31 mouse cellular contexts compared by ENCODE assay signal in the genomic region with DNA sequence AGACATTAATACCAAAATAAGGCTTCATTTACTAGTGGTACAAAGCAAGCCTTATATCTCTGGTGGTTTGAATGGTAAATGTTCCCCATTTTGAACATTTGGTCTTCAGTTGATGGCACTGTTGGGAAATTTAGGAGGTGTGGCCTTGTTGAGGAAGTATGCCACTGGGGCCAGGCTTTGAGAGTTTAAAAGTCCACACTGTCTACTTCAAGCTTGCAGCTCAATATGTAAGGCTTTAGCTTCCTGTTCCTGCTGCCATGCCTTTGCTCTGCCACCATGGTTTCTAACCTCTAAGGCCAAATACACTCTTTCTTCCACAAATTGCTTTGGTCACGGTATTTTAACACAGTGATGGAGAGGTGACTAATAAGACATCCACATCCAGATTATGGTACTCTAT.
A peak's percentile ranks its signal among the peaks of the same experiment; 100 is the strongest.
DNase-seq lines count a peak whose midpoint lies in the region; ATAC-seq and TF ChIP-seq lines count a peak whose summit lies in the region.
"Had no signal": no experiment of that assay in that cellular context is flagged by ENCODE, and none has a peak within 500 bp of the region (broad histone marks: within the 10 kb centered on the region; RNA-seq: fewer than 3 reads in every experiment).

No protein-coding gene starts in this region.

- no peak overlapping the region for H3K27ac ChIP-seq in liver, postnatal 0 days (ENCODE audit: low read depth)
- no peak overlapping the region for H3K27ac ChIP-seq in liver, embryonic 12.5 days
- H3K27ac ChIP-seq: embryonic facial prominence, embryonic 10.5 days; embryonic facial prominence, embryonic 15.5 days; forebrain, embryonic 13.5 days; heart, embryonic 10.5 days; heart, embryonic 15.5 days; hindbrain, embryonic 12.5 days; limb, embryonic 12.5 days; liver, embryonic 13.5 days; midbrain, embryonic 12.5 days; neural tube, embryonic 15.5 days had no signal

- no peak overlapping the region for H3K9ac ChIP-seq in liver, postnatal 0 days (replicated peaks)
- H3K9ac ChIP-seq in liver, embryonic 12.5 days, result no peak overlapping the region
- H3K9ac ChIP-seq: embryonic facial prominence, embryonic 15.5 days; forebrain, embryonic 13.5 days; heart, embryonic 15.5 days; hindbrain, embryonic 12.5 days; limb, embryonic 12.5 days; liver, embryonic 13.5 days; lung, embryonic 14.5 days; midbrain, embryonic 12.5 days; neural tube, embryonic 15.5 days had no signal

- DNase-seq in liver, postnatal 0 days, result peak; percentile 15
- peak; percentile 72 for DNase-seq in 416B (ENCODE audit: low read depth)
- no peak for DNase-seq in gastrocnemius, postnatal 10 days
- no peak for DNase-seq in embryo, embryonic 10 days (ENCODE audit: low spot score)
- no peak for DNase-seq in kidney, adult 9 months
- DNase-seq: adrenal gland, postnatal 25 days; cerebellum, adult 18-20 months; cerebellum, postnatal 10 days; gastrocnemius, postnatal 14 days; heart, adult 11 months; heart, postnatal 36 days; kidney, adult 8-10 months; kidney, postnatal 14 days; layer of hippocampus, adult 9-11 months; liver, embryonic 13.5 days; lung, embryonic 14.5 days; right cerebral cortex, adult 18-20 months; thymus, postnatal 4 days had no signal

- no peak for TF ChIP-seq CTCF in liver, postnatal 0 days (IDR thresholded peaks at IDR 0.05; ENCODE audit: low read depth)

- TF ChIP-seq EP300 in liver, postnatal 0 days (IDR thresholded peaks at IDR 0.05; ENCODE audit: low read depth), result no peak

- H3K9me3 ChIP-seq in liver, postnatal 0 days (ENCODE audit: low read length), result no peaks in the 10 kb centered on the region
- H3K9me3 ChIP-seq in liver, embryonic 12.5 days (replicated peaks), result no peaks in the 10 kb centered on the region
- H3K9me3 ChIP-seq: embryonic facial prominence, embryonic 10.5 days; embryonic facial prominence, embryonic 15.5 days; forebrain, embryonic 13.5 days; heart, embryonic 10.5 days; heart, embryonic 15.5 days; hindbrain, embryonic 12.5 days; limb, embryonic 12.5 days; liver, embryonic 13.5 days; midbrain, embryonic 12.5 days; neural tube, embryonic 15.5 days had no signal

- H3K4me3 ChIP-seq in liver, postnatal 0 days (ENCODE audit: low read depth, low read length), result no peak overlapping the region
- H3K4me3 ChIP-seq in liver, embryonic 12.5 days, result no peak overlapping the region
- H3K4me3 ChIP-seq: embryonic facial prominence, embryonic 10.5 days; embryonic facial prominence, embryonic 15.5 days; forebrain, embryonic 13.5 days; heart, embryonic 10.5 days; heart, embryonic 15.5 days; hindbrain, embryonic 12.5 days; limb, embryonic 12.5 days; liver, embryonic 13.5 days; midbrain, embryonic 12.5 days; neural tube, embryonic 15.5 days had no signal

- 76% methylated on average over 1 of the region's 1 CpGs for WGBS in liver, postnatal 0 days (ENCODE audit: insufficient replicate concordance)
- 69% methylated on average over 1 of the region's 1 CpGs for WGBS in liver, embryonic 12.5 days (ENCODE audit: insufficient replicate concordance)

- no peaks in the 10 kb centered on the region for H3K36me3 ChIP-seq in liver, postnatal 0 days (replicated peaks; ENCODE audit: insufficient read depth, low read length)
- H3K36me3 ChIP-seq in liver, embryonic 12.5 days, result no peaks in the 10 kb centered on the region
- H3K36me3 ChIP-seq: embryonic facial prominence, embryonic 10.5 days; embryonic facial prominence, embryonic 15.5 days; heart, embryonic 10.5 days; heart, embryonic 15.5 days; hindbrain, embryonic 12.5 days; limb, embryonic 12.5 days; liver, embryonic 13.5 days; midbrain, embryonic 12.5 days; neural tube, embryonic 15.5 days had no signal

- H3K4me1 ChIP-seq in liver, postnatal 0 days (ENCODE audit: insufficient read depth), result peaks cover 3% of the 10 kb centered on the region
- H3K4me1 ChIP-seq in liver, embryonic 12.5 days, result no peaks in the 10 kb centered on the region
- H3K4me1 ChIP-seq: embryonic facial prominence, embryonic 15.5 days; forebrain, embryonic 13.5 days; heart, embryonic 10.5 days; limb, embryonic 12.5 days; liver, embryonic 13.5 days; neural tube, embryonic 15.5 days had no signal

- ATAC-seq in liver, postnatal 0 days, result no peak; the same call in 1 of the 2 replicates
- no peak for ATAC-seq in liver, embryonic 12.5 days
- ATAC-seq in common myeloid progenitor, adult 5-6 weeks (replicated peaks; ENCODE audit: low read depth, poor library complexity, severe bottlenecking), result peak; percentile 74
- peak; percentile 88 for ATAC-seq in monocyte, adult 5-6 weeks (replicated peaks; ENCODE audit: insufficient number of reproducible peaks, low FRiP score, low TSS enrichment, poor library complexity, severe bottlenecking)
- ATAC-seq: forebrain, embryonic 13.5 days; intestine, embryonic 16.5 days had no signal

- H3K4me2 ChIP-seq in liver, postnatal 0 days (ENCODE audit: low read depth, low read length), result no peak overlapping the region
- no peak overlapping the region for H3K4me2 ChIP-seq in liver, embryonic 12.5 days
- H3K4me2 ChIP-seq: embryonic facial prominence, embryonic 15.5 days; forebrain, embryonic 13.5 days; heart, embryonic 15.5 days; hindbrain, embryonic 12.5 days; limb, embryonic 12.5 days; liver, embryonic 13.5 days; lung, embryonic 14.5 days; midbrain, embryonic 12.5 days; neural tube, embryonic 15.5 days had no signal

- H3K27me3 ChIP-seq in liver, postnatal 0 days (ENCODE audit: insufficient read depth, low read length), result no peaks in the 10 kb centered on the region
- no peaks in the 10 kb centered on the region for H3K27me3 ChIP-seq in liver, embryonic 12.5 days (replicated peaks)
- H3K27me3 ChIP-seq: embryonic facial prominence, embryonic 15.5 days; forebrain, embryonic 13.5 days; heart, embryonic 15.5 days; hindbrain, embryonic 12.5 days; limb, embryonic 12.5 days; liver, embryonic 13.5 days; midbrain, embryonic 12.5 days; neural tube, embryonic 15.5 days had no signal

Comparison
In these comparisons a context has a peak if more than half of its experiments do, and no peak if none do; other contexts are left out.
1. ATAC-seq: peak in common myeloid progenitor, adult 5-6 weeks (single experiment) and monocyte, adult 5-6 weeks (single experiment); none in liver, postnatal 0 days (single experiment) and liver, embryonic 12.5 days (single experiment).
2. DNase-seq: peak in liver, postnatal 0 days (single experiment) and 416B (single experiment); none in gastrocnemius, postnatal 10 days (single experiment), embryo, embryonic 10 days (single experiment) and kidney, adult 9 months (single experiment).